Mouse (Mus musculus) heart, postnatal 0 days (tissue): ENCODE data around the gene Apba3. TPM values are rescaled to one million over a fixed set of nuclear protein-coding genes. Genes with fewer than 3 reads are reported as not detected.

ENCODE experiments used
- ATAC-seq: fragments of 200-750 bp; cut with Nextera tagmentation; 2 replicates; pipeline ENCODE4 v1.8.0; 2017; ENCODE audit warnings: low read depth, moderate number of reproducible peaks, moderate library complexity; ENCODE audit not compliant: insufficient read depth
- DNase-seq: peaks from one replicate; pipeline ENCODE4 v3.0.0-alpha.2; 2016; ENCODE audit warnings: low spot score
- H3K27ac ChIP-seq: fragments of 300-500 bp; sonication (generic); 2 replicates; pipeline ENCODE4 v1.5.1; 2014; ENCODE audit warnings: low read depth, mild to moderate bottlenecking
- H3K27me3 ChIP-seq: fragments of 300-500 bp; sonication (generic); 2 replicates; pipeline ENCODE4 v1.6.1; 2014; ENCODE audit warnings: low read length, mixed read lengths; ENCODE audit not compliant: control insufficient read depth, insufficient read depth
- H3K36me3 ChIP-seq: fragments of 300-500 bp; sonication (generic); replicated peaks from 2 replicates; pipeline ENCODE4 v1.6.1; 2014; ENCODE audit warnings: low read length, mixed read lengths; ENCODE audit not compliant: control insufficient read depth, insufficient read depth
- H3K4me1 ChIP-seq: fragments of 300-500 bp; sonication (generic); 2 replicates; pipeline ENCODE4 v1.6.1; 2014; ENCODE audit warnings: antibody characterized with exemption; ENCODE audit not compliant: control insufficient read depth, insufficient read depth
- H3K4me2 ChIP-seq: fragments of 300-500 bp; sonication (generic); 2 replicates; pipeline ENCODE4 v1.6.1; 2014; ENCODE audit warnings: low read depth, mild to moderate bottlenecking, low read length, moderate library complexity
- H3K4me3 ChIP-seq: fragments of 300-500 bp; sonication (generic); 2 replicates; pipeline ENCODE4 v1.5.1; 2014; ENCODE audit warnings: low read depth, low read length
- H3K9ac ChIP-seq: fragments of 300-500 bp; sonication (generic); replicated peaks from 2 replicates; pipeline ENCODE4 v1.6.1; 2014; ENCODE audit warnings: low read depth, low read length, mixed read lengths
- H3K9me3 ChIP-seq: fragments of 300-500 bp; sonication (generic); replicated peaks from 2 replicates; pipeline ENCODE4 v1.6.1; 2016; ENCODE audit warnings: low read length; ENCODE audit not compliant: control insufficient read depth
- CTCF ChIP-seq: IDR thresholded peaks from 2 replicates; pipeline ENCODE4 v1.5.1; 2016; ENCODE audit warnings: antibody characterized with exemption, control low read depth, low read depth
- EP300 ChIP-seq: IDR thresholded peaks from 2 replicates; pipeline ENCODE4 v1.6.1; 2016; ENCODE audit warnings: antibody characterized with exemption, low read depth
- WGBS: fragments of 180-500 bp; shearing (Covaris S2); extraction: QIAGEN DNeasy Blood & Tissue Kit; methylation state at CpG from one replicate; pipeline ENCODE4 v1.1.7; 2014; 5-methylcytosine and 5-hydroxymethylcytosine counted together
- polyA plus RNA-seq: library from polyadenylated mRNA; unstranded; fragments of >200 nt; fragmentation: Nextera tagmentation; extraction: Ambion mirVana; gene quantifications from 2 replicates; pipeline ENCODE4 v1.2.1, GENCODE M21; 2015
- total RNA-seq: library from RNA; depleted of rRNA; stranded (reverse); fragments of >200 nt; gene quantifications from 2 replicates; pipeline ENCODE4 v1.2.3, GENCODE M21; 2014; ENCODE audit warnings: low replicate concordance

The Apba3 gene
- total and polyA plus RNA-seq, 2 experiments from 2014 or later: 45.2 to 114 TPM

- H3K4me2 ChIP-seq: peak overlapping the region; percentile 71; the same call in 1 of the 2 replicates
- no peak for TF ChIP-seq CTCF
- no peak for TF ChIP-seq EP300
- DNase-seq: no peak
- no peak overlapping the region; the same call in 1 of the 2 replicates for H3K4me3 ChIP-seq
- no peak overlapping the region for H3K27ac ChIP-seq
- H3K9me3 ChIP-seq: peaks cover 3% of the 10 kb centered on the region; the same call in 1 of the 2 replicates
- H3K4me1 ChIP-seq: peaks cover 7% of the 10 kb centered on the region; the same call in 1 of the 2 replicates
- no peaks in the 10 kb centered on the region for H3K27me3 ChIP-seq
- WGBS: 93% methylated on average over 8 of the region's 8 CpGs
- H3K36me3 ChIP-seq: peaks cover 18% of the 10 kb centered on the region
- no peak overlapping the region for H3K9ac ChIP-seq
- ATAC-seq: no peak
Measured at GRCm38 (mm10) chr10:81265540-81265939, 1.2 kb upstream of the Apba3 start.

DNA sequence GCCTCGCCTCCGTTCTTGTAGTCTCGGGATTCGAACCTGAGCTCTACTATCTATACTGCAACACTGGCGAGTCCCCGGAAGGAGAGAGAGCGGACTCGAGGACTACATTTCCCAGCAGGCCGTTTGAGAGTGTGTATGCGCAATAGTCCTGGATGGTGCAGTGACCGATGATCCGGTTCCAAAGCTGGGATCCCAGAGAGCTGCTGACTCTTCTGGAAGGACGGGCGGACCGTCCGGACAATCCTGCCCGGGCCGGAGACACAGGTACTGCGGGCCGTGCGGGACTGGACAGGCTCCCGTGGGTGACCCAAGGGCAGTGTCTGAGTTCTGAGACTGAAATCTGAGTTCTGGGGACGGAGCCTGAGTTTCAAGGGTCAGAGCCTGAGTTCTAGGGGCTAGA lies 1.3 kb downstream of the Apba3 start:
- Histone ChIP-seq H3K4me3 (peak overlapping the region; percentile 81), H3K4me2 (peak overlapping the region; percentile 82), H3K36me3 (peaks cover 42% of the 10 kb centered on the region), H3K27ac (peak overlapping the region; percentile 66), H3K9ac (peak overlapping the region; percentile 86), H3K9me3 (no peaks in the 10 kb centered on the region), H3K4me1 (peaks cover 7% of the 10 kb centered on the region; the same call in 1 of the 2 replicates), H3K27me3 (no peaks in the 10 kb centered on the region)
- ATAC-seq (peak; percentile 59), DNase-seq (peak; percentile 94)
- TF ChIP-seq EP300 (no peak), CTCF (no peak)
- 3% methylated on average over 23 of the region's 23 CpGs for WGBS

DNA sequence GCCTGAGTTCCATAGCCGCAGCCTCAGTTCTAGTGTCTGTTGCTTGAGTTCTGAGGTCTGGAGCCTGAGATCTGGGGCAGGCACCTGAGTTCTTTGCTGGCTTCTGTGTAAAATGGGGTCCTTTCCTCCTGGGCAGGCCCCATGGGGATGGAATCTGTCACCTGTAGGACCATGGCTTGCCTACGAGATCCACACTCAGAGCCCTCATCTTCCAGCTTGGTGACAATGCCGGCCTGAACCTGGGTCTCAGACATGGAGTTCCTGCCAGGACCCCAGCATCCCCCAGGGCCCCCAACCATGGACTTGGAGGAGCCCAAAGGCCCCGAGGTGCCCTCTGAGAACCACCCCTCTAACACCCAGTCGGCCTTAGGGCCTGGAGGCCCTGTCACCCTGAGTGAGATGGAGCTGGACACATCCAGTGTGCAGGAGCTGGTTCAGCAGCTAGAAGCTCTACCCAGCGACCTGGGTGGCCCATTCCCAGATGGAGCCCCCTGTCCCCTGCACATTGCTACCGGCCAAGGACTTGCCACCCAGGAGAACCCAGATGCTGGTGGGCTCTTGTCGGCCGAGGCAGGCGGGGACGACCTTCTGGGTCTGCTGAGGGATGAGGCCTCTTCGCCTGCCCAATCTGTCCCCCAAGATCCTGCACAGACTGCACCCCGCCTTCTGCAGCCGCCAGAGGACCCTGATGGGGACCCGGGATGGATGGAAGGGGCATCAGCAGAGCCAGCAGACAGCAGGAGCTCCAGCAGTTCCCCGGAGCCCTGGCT lies 2.1 kb downstream of the Apba3 start:
- 77% methylated on average over 16 of the region's 16 CpGs for WGBS
- peak overlapping the region; percentile 82 for H3K4me2 ChIP-seq

GRCm38 (mm10) chr10:81272356-81272755 lies 5.6 kb downstream of the Apba3 start:
- TF ChIP-seq CTCF (no peak), EP300 (no peak)
- H3K9ac ChIP-seq: no peak overlapping the region
- DNase-seq: no peak
- H3K4me3 ChIP-seq: no peak overlapping the region
- no peak overlapping the region for H3K27ac ChIP-seq
- H3K4me2 ChIP-seq: no peak overlapping the region
- H3K36me3 ChIP-seq: peaks cover 32% of the 10 kb centered on the region
- WGBS: 94% methylated on average over 21 of the region's 21 CpGs
- H3K9me3 ChIP-seq: no peaks in the 10 kb centered on the region
- peaks cover 7% of the 10 kb centered on the region; the same call in 1 of the 2 replicates for H3K4me1 ChIP-seq
- H3K27me3 ChIP-seq: no peaks in the 10 kb centered on the region
- no peak for ATAC-seq

More for the DNA sequence above, 2.1 kb downstream of the Apba3 start:
- Histone ChIP-seq H3K9ac (peak overlapping the region; percentile 86), H3K36me3 (peaks cover 45% of the 10 kb centered on the region), H3K27me3 (no peaks in the 10 kb centered on the region), H3K9me3 (no peaks in the 10 kb centered on the region), H3K27ac (peak overlapping the region; percentile 66; the same call in 1 of the 2 replicates), H3K4me3 (peak overlapping the region; percentile 81), H3K4me1 (peaks cover 7% of the 10 kb centered on the region; the same call in 1 of the 2 replicates)
- DNase-seq (no peak), ATAC-seq (no peak)
- TF ChIP-seq CTCF: no peak
- TF ChIP-seq EP300: no peak

DNA sequence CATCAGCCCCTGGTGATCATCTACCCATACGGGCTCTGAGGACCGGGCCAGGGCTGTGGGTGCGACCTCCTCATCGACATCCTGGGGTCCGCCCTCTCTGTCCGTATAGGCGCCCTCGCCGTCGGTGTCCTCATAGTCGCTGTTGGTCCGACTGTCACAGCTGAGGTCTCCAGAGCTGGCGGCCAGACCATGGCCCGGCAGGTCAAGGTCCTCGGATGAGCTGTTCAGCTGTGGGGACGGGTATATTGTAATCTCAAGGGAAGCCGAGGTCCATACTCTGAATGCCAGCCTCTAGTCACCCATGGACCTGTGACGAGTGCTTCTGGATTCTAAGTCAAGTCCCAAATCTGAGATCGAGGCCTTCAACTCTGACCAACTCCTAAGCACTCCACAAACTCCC lies 7.1 kb downstream of the Apba3 start:
- H3K9ac ChIP-seq: no peak overlapping the region
- WGBS: 91% methylated on average over 19 of the region's 19 CpGs
- H3K4me3 ChIP-seq: no peak overlapping the region
- H3K4me1 ChIP-seq: peaks cover 2% of the 10 kb centered on the region; the same call in 1 of the 2 replicates
- no peak for ATAC-seq
- no peaks in the 10 kb centered on the region for H3K9me3 ChIP-seq
- no peak overlapping the region for H3K27ac ChIP-seq
- TF ChIP-seq CTCF (no peak), EP300 (no peak)
- peaks cover 32% of the 10 kb centered on the region for H3K36me3 ChIP-seq
- no peak overlapping the region for H3K4me2 ChIP-seq
- DNase-seq: no peak
- no peaks in the 10 kb centered on the region for H3K27me3 ChIP-seq
